In the genomic region with DNA sequence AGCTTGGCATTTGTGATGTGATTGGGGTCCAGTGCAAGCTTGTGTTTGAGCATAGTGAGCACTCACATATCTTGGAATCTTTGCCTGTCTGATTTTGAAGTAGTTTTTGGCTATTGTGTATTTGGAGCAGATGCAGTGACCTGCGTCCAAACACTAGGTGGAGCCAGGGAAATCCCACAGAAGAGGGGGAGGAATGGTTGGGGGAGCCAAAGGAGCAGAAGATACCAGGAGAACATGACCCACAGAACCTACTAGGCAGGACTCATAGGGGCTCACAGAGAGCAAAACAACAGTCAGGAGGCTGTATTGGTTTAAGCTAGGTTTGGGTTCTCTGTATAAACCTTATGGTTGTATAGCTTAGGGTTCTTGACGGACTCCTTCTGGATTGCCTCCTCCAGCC, we compare ENCODE assay signal across 11 mouse cellular contexts. TPM values are rescaled to one million over a fixed set of nuclear protein-coding genes. Genes with fewer than 3 reads are reported as not detected.
DNase-seq lines count a peak whose midpoint lies in the region; ATAC-seq and TF ChIP-seq lines count a peak whose summit lies in the region.
"Had no signal": no experiment of that assay in that cellular context is flagged by ENCODE, and none has a peak within 500 bp of the region (broad histone marks: within the 10 kb centered on the region; RNA-seq: fewer than 3 reads in every experiment).

No protein-coding gene starts in this region.

- no peak for DNase-seq in heart, adult 2 months
- no peak for DNase-seq in midbrain, postnatal 0 days (ENCODE audit: low spot score)
- DNase-seq in brain, embryonic 14.5 days (ENCODE audit: low read depth) = peak; percentile 34
- peak; percentile 9 for DNase-seq in naive thymus-derived CD4-positive, alpha-beta T cell, adult 2 months (ENCODE audit: low read depth)
- no peak for DNase-seq in natural killer cell, adult 2 months (ENCODE audit: low spot score in 2 of 2)
- no peak for DNase-seq in left cerebral cortex, postnatal 36 days (ENCODE audit: low spot score in 2 of 2)
- DNase-seq: layer of hippocampus, adult 9-11 months had no signal

- intact Hi-C loops in heart, adult 2 months (cut with DNase I) = no loop called here
- intact Hi-C loops in left cerebral cortex, postnatal 36 days (cut with DNase I) = no loop called here

- no peak overlapping the region for H3K27ac ChIP-seq in heart, adult 2 months
- H3K27ac ChIP-seq in heart, embryonic 11.5 days (ENCODE audit: low read depth, low read length) = no peak overlapping the region
- H3K27ac ChIP-seq in midbrain, postnatal 0 days (ENCODE audit: low read depth, low read length) = no peak overlapping the region
- no peak overlapping the region for H3K27ac ChIP-seq in midbrain, embryonic 13.5 days
- H3K27ac ChIP-seq: midbrain, embryonic 12.5 days; stomach, embryonic 15.5 days had no signal

- no peak overlapping the region for H3K4me3 ChIP-seq in heart, adult 2 months
- no peak overlapping the region for H3K4me3 ChIP-seq in heart, embryonic 11.5 days (ENCODE audit: low read depth, low read length)
- no peak overlapping the region for H3K4me3 ChIP-seq in midbrain, postnatal 0 days (ENCODE audit: low read depth, low read length)
- H3K4me3 ChIP-seq in midbrain, embryonic 13.5 days (replicated peaks) = no peak overlapping the region
- H3K4me3 ChIP-seq: midbrain, embryonic 12.5 days; stomach, embryonic 15.5 days had no signal

- no peak overlapping the region for H3K4me2 ChIP-seq in heart, embryonic 11.5 days
- H3K4me2 ChIP-seq in midbrain, postnatal 0 days (ENCODE audit: low read depth, low read length, poor library complexity, severe bottlenecking) = no peak overlapping the region
- H3K4me2 ChIP-seq in midbrain, embryonic 13.5 days (replicated peaks) = no peak overlapping the region
- H3K4me2 ChIP-seq: midbrain, embryonic 12.5 days; stomach, embryonic 15.5 days had no signal

- no peak for TF ChIP-seq EP300 in heart, adult 2 months (IDR thresholded peaks at IDR 0.05; ENCODE audit: insufficient read depth, low read depth, low read length)

- no peaks in the 10 kb centered on the region for H3K79me2 ChIP-seq in heart, adult 2 months (replicated peaks; ENCODE audit: control insufficient read depth, insufficient read depth, low read length)

- ATAC-seq in heart, embryonic 11.5 days (replicated peaks; ENCODE audit: insufficient number of reproducible peaks, low FRiP score, low TSS enrichment) = no peak
- ATAC-seq in midbrain, postnatal 0 days (ENCODE audit: low FRiP score) = no peak
- ATAC-seq in midbrain, embryonic 13.5 days = no peak

- peak; percentile 66 for TF ChIP-seq CTCF in heart, adult 2 months (IDR thresholded peaks at IDR 0.05)
- peak; percentile 62 for TF ChIP-seq CTCF in midbrain, postnatal 0 days (IDR thresholded peaks at IDR 0.05)
- peak; percentile 55; the same call in 1 of the 2 replicates for TF ChIP-seq CTCF in brain, embryonic 14.5 days (IDR thresholded peaks at IDR 0.05; ENCODE audit: borderline replicate concordance, extremely low read depth, insufficient read depth, insufficient read length)

- no peak overlapping the region for H3K9ac ChIP-seq in heart, adult 2 months (ENCODE audit: low read depth, low read length)
- H3K9ac ChIP-seq in heart, embryonic 11.5 days (ENCODE audit: low read depth, low read length) = no peak overlapping the region
- no peak overlapping the region for H3K9ac ChIP-seq in midbrain, postnatal 0 days (replicated peaks; ENCODE audit: low read length, poor library complexity, severe bottlenecking)
- H3K9ac ChIP-seq in midbrain, embryonic 13.5 days (replicated peaks) = no peak overlapping the region
- H3K9ac ChIP-seq: midbrain, embryonic 12.5 days; stomach, embryonic 15.5 days had no signal

- peaks cover 2% of the 10 kb centered on the region; the same call in 1 of the 2 replicates for H3K36me3 ChIP-seq in heart, adult 2 months (ENCODE audit: control insufficient read depth, insufficient read depth, low read length)
- H3K36me3 ChIP-seq in heart, embryonic 11.5 days (ENCODE audit: control insufficient read depth, insufficient read depth, low read length) = peaks cover 3% of the 10 kb centered on the region
- peaks cover 8% of the 10 kb centered on the region; the same call in 1 of the 2 replicates for H3K36me3 ChIP-seq in midbrain, postnatal 0 days (ENCODE audit: insufficient read depth, low read length)
- 0 out of 2 replicates have a peak, but pooled peaks cover 5% of the 10 kb centered on the region for H3K36me3 ChIP-seq in midbrain, embryonic 13.5 days

- no peaks in the 10 kb centered on the region for H3K27me3 ChIP-seq in heart, adult 2 months (ENCODE audit: control insufficient read depth, insufficient read depth, low read length)
- H3K27me3 ChIP-seq in heart, embryonic 11.5 days (ENCODE audit: control insufficient read depth, insufficient read depth, low read length) = no peaks in the 10 kb centered on the region
- no peaks in the 10 kb centered on the region for H3K27me3 ChIP-seq in midbrain, postnatal 0 days (ENCODE audit: insufficient read depth, low read length)
- H3K27me3 ChIP-seq in midbrain, embryonic 13.5 days = no peaks in the 10 kb centered on the region
- H3K27me3 ChIP-seq: midbrain, embryonic 12.5 days; stomach, embryonic 15.5 days had no signal

- H3K4me1 ChIP-seq in heart, adult 2 months (ENCODE audit: control insufficient read depth, insufficient read depth, low read length) = no peaks in the 10 kb centered on the region
- H3K4me1 ChIP-seq in heart, embryonic 11.5 days (ENCODE audit: control insufficient read depth, insufficient read depth, low read length) = no peaks in the 10 kb centered on the region
- H3K4me1 ChIP-seq in midbrain, postnatal 0 days (ENCODE audit: insufficient read depth, low read length) = no peaks in the 10 kb centered on the region
- H3K4me1 ChIP-seq in midbrain, embryonic 13.5 days (replicated peaks) = no peaks in the 10 kb centered on the region
- H3K4me1 ChIP-seq: midbrain, embryonic 12.5 days; stomach, embryonic 15.5 days had no signal

- TF ChIP-seq POLR2A in heart, adult 2 months (IDR thresholded peaks at IDR 0.05; ENCODE audit: insufficient read depth, low read depth, low read length) = no peak
- TF ChIP-seq POLR2A in brain, embryonic 14.5 days (IDR thresholded peaks at IDR 0.05; ENCODE audit: borderline replicate concordance, extremely low read depth, insufficient read depth, insufficient read length, poor library complexity, severe bottlenecking) = no peak

- no peaks in the 10 kb centered on the region for H3K9me3 ChIP-seq in heart, embryonic 11.5 days (replicated peaks; ENCODE audit: control insufficient read depth, low read length)
- H3K9me3 ChIP-seq in midbrain, postnatal 0 days (ENCODE audit: low read length) = no peaks in the 10 kb centered on the region
- H3K9me3 ChIP-seq in midbrain, embryonic 13.5 days = no peaks in the 10 kb centered on the region
- H3K9me3 ChIP-seq: midbrain, embryonic 12.5 days; stomach, embryonic 15.5 days had no signal

- 58% methylated on average over 2 of the region's 2 CpGs for WGBS in heart, adult 2 months
- WGBS in heart, embryonic 11.5 days (ENCODE audit: insufficient replicate concordance) = 51% methylated on average over 2 of the region's 2 CpGs
- WGBS in midbrain, postnatal 0 days = 53% methylated on average over 2 of the region's 2 CpGs
- 53% methylated on average over 2 of the region's 2 CpGs for WGBS in midbrain, embryonic 13.5 days

RNA-seq across cellular contexts. Expression of gene Rps6, which starts 46.6 kb away (rescaled TPM):
- 100 to 1,000 TPM; 491 to 601 TPM for total RNA-seq in heart, adult 2 months (2021)
- polyA plus RNA-seq in heart, adult 2 months (2012; rRNA removed) = 325 and 404 TPM in 2 replicates
- 577 and 587 TPM in 2 replicates for polyA plus RNA-seq in heart, embryonic 11.5 days (2014; fragmentation: Nextera tagmentation; extraction: Ambion mirVana)
- total RNA-seq in midbrain, postnatal 0 days (2014; rRNA removed) = 941 and 988 TPM in 2 replicates
- polyA plus RNA-seq in midbrain, postnatal 0 days (2015; fragmentation: Nextera tagmentation; extraction: Ambion mirVana) = 310 and 336 TPM in 2 replicates
- polyA plus RNA-seq in midbrain, embryonic 13.5 days (2015; fragmentation: Nextera tagmentation; extraction: Ambion mirVana) = 459 and 472 TPM in 2 replicates
- polyA plus RNA-seq in brain, embryonic 14.5 days (2012; rRNA removed) = 1,052 and 1,195 TPM in 2 replicates
- total RNA-seq in left cerebral cortex, postnatal 36 days (2021) = 100 to 1,000 TPM; 376 to 417 TPM

Comparison
In these comparisons a context has a peak if more than half of its experiments do, and no peak if none do; other contexts are left out.
1. DNase-seq: peak in brain, embryonic 14.5 days (single experiment) and naive thymus-derived CD4-positive, alpha-beta T cell, adult 2 months (single experiment); none in heart, adult 2 months (0 of 2), midbrain, postnatal 0 days (single experiment), natural killer cell, adult 2 months (0 of 2) and left cerebral cortex, postnatal 36 days (0 of 2).
2. Peak in every context shown above with its lines, with median percentiles within 50 percentile points of each other: CTCF ChIP-seq.